Mouse (Mus musculus) CH12.LX (cell line): Measurements from ENCODE around the gene Exph5.

Experiments used
- CTCF ChIP-seq, 2 experiments: IDR thresholded peaks in 1 of 2; conservative IDR thresholded peaks in 1 of 2; 2 replicates each; pipeline ENCODE4 v1.5.1; 2011 to 2012; ENCODE audit warnings: low read depth in 2 of 2, low read length in 2 of 2, improper control_type of control experiment in 1 of 2, inconsistent platforms in 1 of 2, mild to moderate bottlenecking in 1 of 2, moderate library complexity in 1 of 2
- MXI1 ChIP-seq: IDR thresholded peaks from 2 replicates; pipeline ENCODE4 v1.6.1; 2011; ENCODE audit warnings: mild to moderate bottlenecking, low read depth, low read length, improper control_type of control experiment

- TF ChIP-seq MXI1 = no peak
- TF ChIP-seq CTCF (conservative IDR thresholded peaks at IDR 0.05 in 1 of 2, IDR thresholded peaks at IDR 0.05 in 1 of 2; ENCODE audit: low read depth in 2 of 2, low read length in 2 of 2) = no peak
Measured at GRCm38 (mm10) chr9:53390136-53390535, 88.7 kb downstream of the Exph5 start.
